20 mouse cellular contexts compared by ENCODE assay signal in genomic region chr14:32801662-32802024, GRCm38 (mm10). TPM values are rescaled to one million over a fixed set of nuclear protein-coding genes. Genes with fewer than 3 reads are reported as not detected.
"Had no signal": no experiment of that assay in that cellular context is flagged by ENCODE, and none has a peak within 500 bp of the region (broad histone marks: within the 10 kb centered on the region; RNA-seq: fewer than 3 reads in every experiment).

No protein-coding gene starts in this region.

- ATAC-seq: liver, embryonic 12.5 days had no signal

- H3K4me1 ChIP-seq: limb, embryonic 15.5 days; liver, embryonic 12.5 days; lung, embryonic 15.5 days; stomach, embryonic 15.5 days had no signal

- H3K9ac ChIP-seq: limb, embryonic 15.5 days; liver, embryonic 12.5 days; lung, embryonic 15.5 days; midbrain, embryonic 12.5 days; stomach, embryonic 15.5 days had no signal

- H3K9me3 ChIP-seq: limb, embryonic 15.5 days; liver, embryonic 12.5 days; lung, embryonic 15.5 days; midbrain, embryonic 12.5 days; stomach, embryonic 15.5 days had no signal

- H3K4me2 ChIP-seq: limb, embryonic 15.5 days; liver, embryonic 12.5 days; lung, embryonic 15.5 days; midbrain, embryonic 12.5 days; stomach, embryonic 15.5 days had no signal

- H3K4me3 ChIP-seq: limb, embryonic 15.5 days; liver, embryonic 12.5 days; lung, embryonic 15.5 days; midbrain, embryonic 12.5 days; myocyte; stomach, embryonic 15.5 days had no signal

- H3K36me3 ChIP-seq: limb, embryonic 15.5 days; liver, embryonic 12.5 days; lung, embryonic 15.5 days; midbrain, embryonic 12.5 days; stomach, embryonic 15.5 days had no signal

- H3K27ac ChIP-seq: kidney, postnatal 0 days; limb, embryonic 15.5 days; liver, embryonic 12.5 days; lung, embryonic 15.5 days; midbrain, embryonic 12.5 days; stomach, embryonic 15.5 days had no signal

- H3K27me3 ChIP-seq: limb, embryonic 15.5 days; liver, embryonic 12.5 days; lung, embryonic 15.5 days; midbrain, embryonic 12.5 days; stomach, embryonic 15.5 days had no signal

- DNase-seq: kidney, adult 9 months; layer of hippocampus, adult 9-11 months; layer of hippocampus, postnatal 36 days; thymus, adult 2 months; thymus, postnatal 25 days had no signal

RNA-seq across cellular contexts. Expression of gene Tmem273, which starts 15.9 kb away (rescaled TPM):
- polyA plus RNA-seq: testis, adult 2 months had no signal

RNA-seq across cellular contexts. Expression of gene Fam170b, which starts 32.1 kb away (rescaled TPM):
- total RNA-seq: layer of hippocampus, adult 18-20 months; layer of hippocampus, postnatal 36 days; left cerebral cortex, adult 8-10 months; left cerebral cortex, postnatal 25 days had no signal
- polyA plus RNA-seq: intestine, postnatal 0 days; limb, embryonic 11.5 days; limb, embryonic 15.5 days; liver, embryonic 12.5 days; midbrain, embryonic 12.5 days; myocyte; neural tube, embryonic 11.5 days; spleen, adult 2 months; stomach, embryonic 15.5 days; thymus, adult 2 months had no signal

RNA-seq across cellular contexts. Expression of gene Vstm4, which starts 54.9 kb away (rescaled TPM):
- polyA plus RNA-seq: myocyte had no signal
